Mouse (Mus musculus): ENCODE results near the gene Rps6ka5.

GRCm38 (mm10) chr12:100670647-100671199, 56.1 kb downstream of the Rps6ka5 start:
- TF ChIP-seq CTCF (conservative IDR thresholded peaks at IDR 0.05; ENCODE audit: insufficient read depth, insufficient read length, low read depth, low read length) (no peak), POLR2A (IDR thresholded peaks at IDR 0.05; ENCODE audit: low read depth, low read length) (no peak)

Measured in kidney, adult 2 months (tissue).